Mouse (Mus musculus) embryonic facial prominence, embryonic 12.5 days (tissue): ENCODE data around the gene Vsig8. TPM values are rescaled to one million over a fixed set of nuclear protein-coding genes. Genes with fewer than 3 reads are reported as not detected.

ENCODE experiments used
- ATAC-seq: fragments of 200-750 bp; cut with Nextera tagmentation; 2 replicates; pipeline ENCODE4 v1.8.0; 2017; ENCODE audit not compliant: insufficient number of reproducible peaks, insufficient read depth, low FRiP score, low TSS enrichment
- H3K27ac ChIP-seq: fragments of 300-500 bp; sonication (generic); 2 replicates; pipeline ENCODE4 v1.5.1; 2016; ENCODE audit warnings: mild to moderate bottlenecking
- H3K27me3 ChIP-seq: fragments of 300-500 bp; sonication (generic); 2 replicates; pipeline ENCODE4 v1.6.1; 2016; ENCODE audit warnings: mild to moderate bottlenecking, moderate library complexity
- H3K36me3 ChIP-seq: fragments of 300-500 bp; sonication (generic); 2 replicates; pipeline ENCODE4 v1.6.1; 2016; ENCODE audit warnings: mild to moderate bottlenecking
- H3K4me1 ChIP-seq: fragments of 300-500 bp; sonication (generic); 2 replicates; pipeline ENCODE4 v1.6.1; 2016
- H3K4me2 ChIP-seq: fragments of 300-500 bp; sonication (generic); replicated peaks from 2 replicates; pipeline ENCODE4 v1.6.1; 2016; ENCODE audit warnings: mild to moderate bottlenecking, moderate library complexity
- H3K4me3 ChIP-seq: fragments of 300-500 bp; sonication (generic); 2 replicates; pipeline ENCODE4 v1.5.1; 2016; ENCODE audit warnings: mild to moderate bottlenecking
- H3K9ac ChIP-seq: fragments of 300-500 bp; sonication (generic); 2 replicates; pipeline ENCODE4 v1.6.1; 2016; ENCODE audit warnings: mild to moderate bottlenecking, moderate library complexity
- H3K9me3 ChIP-seq: fragments of 300-500 bp; sonication (generic); 2 replicates; pipeline ENCODE4 v1.6.1; 2016; ENCODE audit warnings: mild to moderate bottlenecking, moderate library complexity
- WGBS: fragments of 180-500 bp; shearing (Covaris S2); methylation state at CpG from one replicate; pipeline ENCODE4 v1.1.7; 2016; 5-methylcytosine and 5-hydroxymethylcytosine counted together
- polyA plus RNA-seq: library from polyadenylated mRNA; unstranded; fragments of >200 nt; fragmentation: Nextera tagmentation; extraction: Ambion mirVana; gene quantifications from 2 replicates; pipeline ENCODE4 v1.2.1, GENCODE M21; 2016

The Vsig8 gene
- 0.24 TPM in 1 of 2 replicates, not detected in the other for polyA plus RNA-seq

DNA sequence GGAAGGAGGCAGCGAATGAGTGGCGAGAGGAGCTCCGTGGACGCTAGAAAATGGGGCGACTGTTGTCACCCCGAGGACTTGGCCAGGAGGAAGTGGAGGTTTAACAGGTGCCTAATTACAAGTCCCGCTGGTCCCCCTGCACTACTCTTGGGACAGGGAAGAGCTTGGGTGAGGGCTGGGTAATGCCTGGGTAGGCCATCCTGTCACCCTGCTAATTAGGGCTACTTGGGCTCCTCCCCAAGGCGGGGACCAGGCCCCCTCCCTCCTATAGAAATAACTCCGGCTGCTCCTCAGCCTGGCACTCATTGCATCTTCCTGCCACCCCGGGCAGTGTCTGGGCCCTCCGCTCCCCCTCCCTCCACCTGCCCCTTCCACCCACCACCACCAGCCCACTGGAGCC, at the start of gene Vsig8:
Gene Vsig8, plus strand, starts transcription at position 301 of the 400 bp plus-strand sequence.
- no peak within 1 kb of the TSS for H3K27ac ChIP-seq

DNA sequence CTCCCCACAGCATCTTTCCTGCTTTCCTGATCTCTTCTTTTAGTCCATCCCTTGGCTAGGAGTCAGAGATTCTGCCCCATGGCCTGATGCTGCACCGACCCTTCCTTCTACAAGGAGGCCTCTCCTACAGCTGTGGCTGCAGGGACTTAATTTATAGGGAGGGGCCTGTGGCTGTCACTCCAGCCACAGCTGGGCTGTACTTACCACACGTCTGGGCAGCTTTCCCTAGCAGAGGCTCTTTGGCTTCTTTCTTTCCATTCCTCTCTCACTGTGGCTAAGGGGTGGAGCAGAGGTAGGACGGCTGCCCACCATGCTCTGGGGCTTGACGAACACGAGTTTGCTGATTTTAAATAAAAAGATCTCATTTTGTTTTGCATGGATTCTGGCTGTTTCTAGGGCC, 48.7 kb upstream of the Vsig8 start:
- Histone ChIP-seq H3K9ac (no peak overlapping the region; the same call in 1 of the 2 replicates), H3K9me3 (no peaks in the 10 kb centered on the region), H3K4me1 (peaks cover 38% of the 10 kb centered on the region), H3K4me2 (no peak overlapping the region), H3K27ac (no peak overlapping the region), H3K27me3 (peaks cover 2% of the 10 kb centered on the region; the same call in 1 of the 2 replicates), H3K36me3 (no peaks in the 10 kb centered on the region), H3K4me3 (no peak overlapping the region)
- 54% methylated on average over 5 of the region's 5 CpGs for WGBS
- ATAC-seq, result no peak

More for the DNA sequence above, at the start of gene Vsig8:
- no peaks in the 10 kb centered on the region for H3K36me3 ChIP-seq
- WGBS, result 75% methylated on average over 11 of the region's 11 CpGs
- no peak within 1 kb of the TSS for H3K9ac ChIP-seq
- H3K27me3 ChIP-seq, result peaks cover 18% of the 10 kb centered on the region
- H3K4me2 ChIP-seq, result no peak within 1 kb of the TSS
- no peak within 1 kb of the TSS for H3K4me3 ChIP-seq
- H3K4me1 ChIP-seq, result peaks cover 12% of the 10 kb centered on the region
- no peak for ATAC-seq
- no peaks in the 10 kb centered on the region for H3K9me3 ChIP-seq

DNA sequence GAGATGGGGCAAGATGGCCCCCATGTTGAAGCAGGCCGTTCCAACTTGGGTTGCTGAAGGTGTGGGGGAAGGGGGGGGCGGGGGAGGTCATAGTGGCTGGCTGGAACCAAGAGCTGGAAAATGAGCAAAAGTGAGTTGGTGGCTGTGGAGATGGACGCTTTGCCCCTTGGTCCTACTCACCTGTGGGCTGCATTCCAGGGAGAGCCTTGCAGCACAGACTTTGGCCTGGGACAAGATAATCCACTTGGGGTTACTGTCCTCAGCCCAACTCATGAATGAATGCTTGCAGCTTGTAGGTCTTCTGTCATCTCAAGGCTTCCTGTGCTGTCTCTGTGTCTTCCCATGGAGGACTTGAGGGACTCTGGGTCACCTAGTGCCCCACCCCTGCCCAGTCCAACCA, 48.0 kb upstream of the Vsig8 start:
- no peak overlapping the region for H3K4me2 ChIP-seq
- H3K9me3 ChIP-seq, result no peaks in the 10 kb centered on the region
- H3K27me3 ChIP-seq, result no peaks in the 10 kb centered on the region
- no peak overlapping the region for H3K9ac ChIP-seq
- H3K4me3 ChIP-seq, result no peak overlapping the region
- peaks cover 33% of the 10 kb centered on the region for H3K4me1 ChIP-seq
- WGBS, result 88% methylated on average over 3 of the region's 3 CpGs
- no peaks in the 10 kb centered on the region for H3K36me3 ChIP-seq
- ATAC-seq, result no peak
- no peak overlapping the region for H3K27ac ChIP-seq

DNA sequence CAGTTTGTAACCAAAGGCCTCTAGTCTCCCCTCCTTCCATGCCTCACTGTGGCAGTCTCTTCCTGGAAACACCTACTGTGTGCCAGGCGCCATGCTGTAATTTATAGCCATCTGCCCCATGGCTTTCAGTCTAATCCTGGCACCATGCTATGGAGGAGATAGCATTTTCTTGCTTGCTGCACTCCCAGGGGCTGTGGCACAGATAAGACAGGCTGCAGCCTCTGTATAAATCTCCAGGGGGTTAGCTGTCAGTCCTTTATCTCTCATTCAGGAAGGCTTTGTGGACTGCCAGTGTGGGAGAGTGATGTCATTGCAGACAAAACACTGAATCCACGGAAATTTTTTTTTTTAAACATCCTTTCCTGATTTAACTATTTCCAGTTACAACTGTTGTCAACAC, 47.6 kb upstream of the Vsig8 start:
- Histone ChIP-seq H3K9me3 (no peaks in the 10 kb centered on the region), H3K27me3 (no peaks in the 10 kb centered on the region), H3K9ac (no peak overlapping the region), H3K4me1 (peaks cover 28% of the 10 kb centered on the region), H3K27ac (no peak overlapping the region), H3K4me3 (no peak overlapping the region), H3K36me3 (no peaks in the 10 kb centered on the region), H3K4me2 (no peak overlapping the region)
- 60% methylated on average over 2 of the region's 2 CpGs for WGBS
- ATAC-seq, result no peak

DNA sequence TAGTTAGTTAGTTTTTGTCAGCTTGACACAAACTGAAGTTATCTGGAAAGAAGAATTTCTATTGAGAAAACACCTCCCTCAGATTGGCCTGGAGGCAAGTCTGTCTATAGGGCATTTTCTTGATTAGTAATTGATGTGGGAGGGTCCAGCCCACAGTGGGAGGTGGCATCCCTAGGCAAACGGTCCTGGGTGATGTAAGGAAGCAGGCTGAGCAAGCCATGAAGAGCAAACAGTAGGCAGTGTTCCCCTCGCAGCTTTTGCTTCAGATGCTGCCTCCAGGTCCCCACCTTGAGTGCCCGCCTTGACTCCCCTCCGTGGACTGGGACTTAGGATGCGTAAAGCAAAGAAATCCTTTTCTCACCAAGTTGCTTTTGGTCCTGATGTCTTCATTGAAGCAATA, 46.5 kb upstream of the Vsig8 start:
- H3K9ac ChIP-seq, result no peak overlapping the region
- H3K4me1 ChIP-seq, result peaks cover 20% of the 10 kb centered on the region
- H3K27me3 ChIP-seq, result no peaks in the 10 kb centered on the region
- H3K9me3 ChIP-seq, result no peaks in the 10 kb centered on the region
- H3K27ac ChIP-seq, result no peak overlapping the region
- no peak for ATAC-seq
- H3K36me3 ChIP-seq, result no peaks in the 10 kb centered on the region
- WGBS, result 79% methylated on average over 5 of the region's 5 CpGs
- H3K4me3 ChIP-seq, result no peak overlapping the region
- no peak overlapping the region for H3K4me2 ChIP-seq

DNA sequence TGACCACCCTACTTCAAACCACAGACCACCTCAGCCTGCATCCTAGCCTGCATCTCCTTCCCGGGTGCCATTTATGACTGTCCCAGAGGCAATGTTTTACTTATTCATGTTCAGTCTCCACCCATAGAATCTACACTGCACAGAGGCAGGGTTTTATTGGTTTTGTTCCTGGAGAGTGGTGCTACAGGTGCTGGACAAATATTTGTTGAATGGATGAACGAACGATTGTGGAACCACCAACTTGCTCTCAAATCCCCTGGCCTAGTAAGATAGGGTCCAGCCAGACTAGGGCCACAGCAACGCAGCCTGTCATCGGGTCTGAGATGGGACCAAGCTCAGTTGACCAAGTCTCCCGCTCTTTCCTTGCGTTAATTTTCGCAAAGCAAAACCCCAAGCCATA, 45.8 kb upstream of the Vsig8 start:
- Histone ChIP-seq H3K9ac (no peak overlapping the region), H3K4me1 (peaks cover 13% of the 10 kb centered on the region; the same call in 1 of the 2 replicates), H3K27ac (no peak overlapping the region), H3K4me2 (peak overlapping the region; percentile 7; the same call in 1 of the 2 replicates), H3K27me3 (no peaks in the 10 kb centered on the region), H3K4me3 (no peak overlapping the region), H3K36me3 (no peaks in the 10 kb centered on the region), H3K9me3 (no peaks in the 10 kb centered on the region)
- 42% methylated on average over 8 of the region's 8 CpGs for WGBS
- ATAC-seq, result no peak; the same call in 1 of the 2 replicates

DNA sequence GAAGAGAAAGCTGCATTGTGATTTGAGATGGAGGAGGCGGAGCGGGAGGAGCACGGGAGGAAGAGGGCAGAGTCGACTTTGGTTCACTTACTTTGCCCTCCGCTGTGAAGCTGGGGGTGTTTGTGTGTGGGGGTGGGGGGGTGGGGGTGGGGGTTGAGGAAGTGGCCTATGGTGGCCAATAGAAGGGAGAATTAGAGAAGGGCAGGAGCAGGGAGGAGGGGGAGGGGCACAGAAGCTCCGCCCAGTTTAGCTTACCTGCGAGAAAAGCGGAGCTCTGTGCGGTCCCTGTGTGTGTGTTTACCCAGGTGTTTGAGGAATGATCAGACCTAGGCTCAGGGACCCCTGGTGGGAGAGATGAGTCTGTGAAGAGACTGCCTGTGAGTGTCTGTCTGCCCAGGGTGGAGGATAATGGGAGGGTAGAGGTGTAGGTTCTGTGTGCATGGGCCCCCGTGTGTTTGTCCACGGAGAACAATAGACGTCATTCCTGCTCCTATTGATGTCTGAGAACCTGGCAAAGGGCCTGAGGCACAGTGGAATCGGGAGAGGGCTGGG, 45.2 kb upstream of the Vsig8 start:
- no peak overlapping the region for H3K4me3 ChIP-seq
- ATAC-seq, result peak; percentile 45; the same call in 1 of the 2 replicates
- H3K27me3 ChIP-seq, result no peaks in the 10 kb centered on the region
- no peaks in the 10 kb centered on the region for H3K9me3 ChIP-seq
- H3K9ac ChIP-seq, result no peak overlapping the region
- peak overlapping the region; percentile 7; the same call in 1 of the 2 replicates for H3K4me2 ChIP-seq
- peaks cover 13% of the 10 kb centered on the region; the same call in 1 of the 2 replicates for H3K4me1 ChIP-seq
- no peaks in the 10 kb centered on the region for H3K36me3 ChIP-seq
- 16% methylated on average over 13 of the region's 13 CpGs for WGBS
- no peak overlapping the region for H3K27ac ChIP-seq

DNA sequence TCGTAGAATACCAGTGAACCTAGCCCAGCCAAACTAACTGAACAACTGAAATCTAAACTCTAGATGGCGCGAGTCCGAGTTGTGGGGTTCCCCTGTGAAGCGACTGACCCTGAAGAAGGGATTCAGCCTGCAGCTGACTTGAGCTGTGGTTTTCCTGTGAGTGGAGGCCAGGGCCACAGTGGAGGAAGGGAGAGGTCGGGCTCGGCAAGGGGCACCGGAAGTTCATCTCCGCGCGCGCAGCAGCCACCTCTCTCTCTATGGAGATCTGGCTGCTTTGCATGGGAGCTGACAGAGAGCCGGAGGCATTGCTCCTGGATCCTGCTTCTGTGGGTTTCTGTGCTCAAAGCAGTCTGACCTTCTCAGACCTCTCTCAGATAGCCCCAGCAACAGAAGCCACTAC, 42.8 kb upstream of the Vsig8 start:
- Histone ChIP-seq H3K36me3 (no peaks in the 10 kb centered on the region), H3K4me3 (no peak overlapping the region), H3K4me1 (peaks cover 13% of the 10 kb centered on the region; the same call in 1 of the 2 replicates), H3K9ac (no peak overlapping the region), H3K9me3 (no peaks in the 10 kb centered on the region), H3K4me2 (peak overlapping the region; percentile 36), H3K27me3 (no peaks in the 10 kb centered on the region), H3K27ac (no peak overlapping the region)
- 19% methylated on average over 13 of the region's 13 CpGs for WGBS
- no peak for ATAC-seq

DNA sequence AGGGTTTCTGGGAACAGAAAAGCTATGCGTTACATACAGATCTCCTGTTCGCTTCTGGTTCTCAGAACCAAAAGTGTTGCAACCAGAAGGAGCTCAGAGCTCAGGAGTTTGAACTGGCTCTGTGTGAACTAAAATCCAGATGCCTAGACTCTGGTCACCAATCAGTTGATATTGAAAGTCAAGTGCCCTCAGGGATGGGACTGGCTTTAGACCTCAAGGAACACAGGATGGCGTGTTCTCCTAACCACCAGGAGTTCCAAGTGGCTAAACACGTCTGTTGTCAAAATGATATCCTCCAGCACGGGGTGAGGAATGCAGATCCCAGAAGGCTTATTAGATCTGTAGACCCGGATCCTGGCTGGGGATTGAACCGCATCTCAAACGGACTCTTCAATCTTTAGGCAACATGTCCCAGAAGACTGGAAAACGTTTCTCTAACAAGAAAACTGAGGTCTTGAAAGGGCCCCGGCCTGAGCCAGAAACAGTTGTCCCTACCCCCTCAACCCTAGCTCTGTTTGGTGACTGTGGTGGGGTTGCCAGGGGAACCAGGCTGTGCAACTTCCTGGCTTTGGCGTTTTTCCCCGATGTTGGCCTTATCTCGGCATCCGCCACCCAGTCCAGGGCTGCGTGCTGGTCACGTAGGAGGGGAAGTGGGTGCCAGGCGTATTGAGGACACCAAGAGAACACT, 42.1 kb upstream of the Vsig8 start:
- no peak for ATAC-seq
- no peaks in the 10 kb centered on the region for H3K9me3 ChIP-seq
- H3K4me3 ChIP-seq, result no peak overlapping the region
- H3K4me1 ChIP-seq, result peaks cover 13% of the 10 kb centered on the region; the same call in 1 of the 2 replicates
- no peak overlapping the region for H3K4me2 ChIP-seq
- no peak overlapping the region for H3K27ac ChIP-seq
- H3K9ac ChIP-seq, result no peak overlapping the region
- no peaks in the 10 kb centered on the region for H3K27me3 ChIP-seq
- H3K36me3 ChIP-seq, result no peaks in the 10 kb centered on the region
- WGBS, result 76% methylated on average over 17 of the region's 17 CpGs

DNA sequence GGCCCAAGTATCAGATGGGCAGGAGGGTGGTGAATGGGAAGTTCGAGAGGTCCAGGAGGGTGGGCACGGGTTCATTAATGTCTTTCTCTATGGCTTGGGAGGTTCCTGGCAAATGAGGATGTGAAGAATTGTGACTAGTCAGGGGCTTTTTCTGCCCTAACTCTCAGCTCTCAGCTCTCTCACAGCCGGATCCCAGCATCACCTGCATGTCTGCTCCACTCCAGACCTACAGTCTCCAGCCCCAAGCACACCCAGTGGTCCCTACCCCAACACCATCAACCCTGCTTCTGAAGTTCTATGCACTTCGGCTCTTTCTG, 41.6 kb upstream of the Vsig8 start:
- no peak for ATAC-seq
- Histone ChIP-seq H3K27ac (no peak overlapping the region), H3K27me3 (no peaks in the 10 kb centered on the region), H3K9me3 (no peaks in the 10 kb centered on the region), H3K4me2 (no peak overlapping the region), H3K4me3 (no peak overlapping the region), H3K36me3 (no peaks in the 10 kb centered on the region), H3K9ac (no peak overlapping the region), H3K4me1 (peaks cover 13% of the 10 kb centered on the region; the same call in 1 of the 2 replicates)
- WGBS, result 69% methylated on average over 4 of the region's 4 CpGs

DNA sequence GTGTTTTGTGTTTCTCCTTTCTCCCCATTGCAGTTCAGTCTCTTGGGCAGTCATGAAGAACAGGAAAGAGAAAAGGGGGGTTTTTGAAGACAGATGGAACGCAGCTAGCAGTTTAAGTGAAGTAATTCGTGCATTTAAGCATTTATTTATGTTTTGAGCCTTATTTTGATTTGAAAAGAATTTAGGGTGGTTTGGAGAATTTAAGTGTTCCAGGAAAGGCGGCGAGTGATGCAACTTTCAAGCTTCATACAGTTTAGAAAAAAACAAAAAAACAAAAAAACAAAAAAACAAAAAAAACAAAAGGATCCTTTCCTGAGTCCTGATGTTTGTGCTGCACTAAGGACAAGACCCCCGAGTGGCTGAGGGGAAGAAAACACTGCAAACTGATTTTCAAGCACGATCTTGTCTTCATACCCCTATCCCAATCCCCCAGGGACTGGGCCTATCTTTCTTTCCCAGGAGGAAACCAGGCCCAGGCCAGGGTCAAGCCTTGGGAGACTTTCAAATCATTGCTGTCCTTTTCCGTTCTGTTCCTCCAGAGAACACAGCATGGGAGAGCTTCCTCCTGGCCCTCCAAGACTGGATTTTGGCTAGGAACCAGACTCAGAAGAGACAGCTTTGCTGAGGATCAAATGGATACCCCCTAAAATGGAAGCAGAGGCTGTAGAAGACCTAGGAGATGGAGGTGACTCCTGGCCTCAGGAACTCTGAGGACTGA, 41.0 kb upstream of the Vsig8 start:
- no peak overlapping the region for H3K9ac ChIP-seq
- H3K27me3 ChIP-seq, result no peaks in the 10 kb centered on the region
- peaks cover 13% of the 10 kb centered on the region; the same call in 1 of the 2 replicates for H3K4me1 ChIP-seq
- no peak for ATAC-seq
- no peak overlapping the region for H3K4me2 ChIP-seq
- no peaks in the 10 kb centered on the region for H3K9me3 ChIP-seq
- H3K36me3 ChIP-seq, result no peaks in the 10 kb centered on the region
- H3K27ac ChIP-seq, result no peak overlapping the region
- no peak overlapping the region for H3K4me3 ChIP-seq
- WGBS, result 78% methylated on average over 7 of the region's 7 CpGs

DNA sequence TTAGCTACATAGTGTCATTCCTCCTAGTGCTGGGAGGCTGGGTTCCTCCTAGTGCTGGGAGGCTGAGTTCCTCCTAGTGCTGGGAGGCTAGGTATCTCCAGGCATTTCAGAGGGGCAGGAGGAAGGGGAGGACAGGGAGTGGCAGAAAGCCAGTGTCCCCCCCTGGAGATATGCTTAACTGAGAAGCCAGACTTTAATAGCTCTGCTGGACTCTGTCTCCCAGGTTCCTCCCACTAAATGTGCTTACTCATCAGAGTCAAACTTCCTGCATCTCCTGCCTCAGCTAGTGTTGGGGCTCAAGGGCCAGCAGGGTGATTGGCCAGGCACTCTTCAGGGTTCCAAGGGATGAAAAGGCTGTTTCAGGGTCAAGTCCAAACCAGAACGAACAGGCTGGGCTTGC, 40.3 kb upstream of the Vsig8 start:
- no peaks in the 10 kb centered on the region for H3K27me3 ChIP-seq
- no peaks in the 10 kb centered on the region for H3K9me3 ChIP-seq
- H3K4me3 ChIP-seq, result no peak overlapping the region
- no peak for ATAC-seq
- WGBS, result 61% methylated on average over 1 of the region's 1 CpGs
- H3K9ac ChIP-seq, result no peak overlapping the region
- H3K4me2 ChIP-seq, result no peak overlapping the region
- H3K27ac ChIP-seq, result no peak overlapping the region
- H3K4me1 ChIP-seq, result peaks cover 13% of the 10 kb centered on the region; the same call in 1 of the 2 replicates
- no peaks in the 10 kb centered on the region for H3K36me3 ChIP-seq
